Mouse (Mus musculus): ENCODE measurements around the gene Abhd16a.

- TF ChIP-seq POLR2A (IDR thresholded peaks at IDR 0.05; ENCODE audit: borderline replicate concordance, low read depth, low read length), result no peak
- no peak for TF ChIP-seq CTCF (IDR thresholded peaks at IDR 0.05; ENCODE audit: low read depth, low read length)
Observed at GRCm38 (mm10) chr17:35146139-35146538, 57.1 kb downstream of the Abhd16a start.
